Mouse (Mus musculus) embryonic fibroblast, embryonic 13.5 days (primary cell): ENCODE measurements around the gene Mrpl45. TPM values are rescaled to one million over a fixed set of nuclear protein-coding genes. Genes with fewer than 3 reads are reported as not detected.

ENCODE experiments used
- H3K27ac ChIP-seq: 2 replicates; pipeline ENCODE4 v1.5.1; 2012; ENCODE audit warnings: low read length, control low read depth, inconsistent platforms; ENCODE audit not compliant: insufficient read depth
- H3K4me1 ChIP-seq: 2 replicates; pipeline ENCODE4 v1.6.1; 2011; ENCODE audit warnings: low read length; ENCODE audit not compliant: control insufficient read depth, insufficient read depth
- H3K4me3 ChIP-seq: 2 replicates; pipeline ENCODE4 v1.5.1; 2011; ENCODE audit warnings: mild to moderate bottlenecking, control low read depth, low read length; ENCODE audit not compliant: insufficient read depth
- CTCF ChIP-seq: IDR thresholded peaks from 2 replicates; pipeline ENCODE4 v1.5.1; 2011; ENCODE audit warnings: mild to moderate bottlenecking, control low read depth, low read length, moderate library complexity, borderline replicate concordance; ENCODE audit not compliant: insufficient read depth
- POLR2A ChIP-seq: IDR thresholded peaks from 2 replicates; pipeline ENCODE4 v1.6.1; 2011; ENCODE audit warnings: low read depth, mild to moderate bottlenecking, control low read depth, low read length, moderate library complexity
- polyA plus RNA-seq: library from polyadenylated mRNA; stranded (reverse); fragments of >200 nt; gene quantifications from 2 replicates; pipeline ENCODE4 v1.2.4, GENCODE M21; 2011; ENCODE audit warnings: low read depth; ENCODE audit not compliant: missing spikeins, insufficient read length

Gene Mrpl45
- polyA plus RNA-seq, 1 experiment: 32.4 TPM

- no peak overlapping the region for H3K27ac ChIP-seq
- no peaks in the 10 kb centered on the region for H3K4me1 ChIP-seq
- no peak overlapping the region for H3K4me3 ChIP-seq
- TF ChIP-seq POLR2A: no peak
- TF ChIP-seq CTCF: no peak
Observed at GRCm38 (mm10) chr11:97331231-97332190, 16.0 kb downstream of the Mrpl45 start.

DNA sequence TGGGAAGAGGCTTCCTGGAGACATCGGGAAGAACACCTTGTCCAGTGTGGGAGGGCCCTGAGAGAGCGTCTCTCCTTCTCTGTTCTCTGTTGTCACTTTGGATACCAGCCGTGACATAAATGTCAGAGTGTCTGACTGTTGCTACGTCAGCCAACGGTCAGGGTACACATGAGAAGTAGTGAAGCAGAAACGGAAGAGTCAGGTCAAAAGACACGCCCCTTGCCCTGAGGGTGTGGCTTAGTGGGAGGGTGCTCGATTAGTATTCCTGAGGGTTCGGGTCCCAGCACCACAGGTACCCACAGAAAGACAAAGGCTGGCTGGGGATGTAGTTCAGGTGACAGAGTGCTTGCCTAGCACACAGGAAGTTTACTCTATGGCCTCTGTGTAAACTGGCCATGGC is 17.5 kb downstream of the Mrpl45 start:
- TF ChIP-seq POLR2A (no peak), CTCF (no peak)
- Histone ChIP-seq H3K4me1 (no peaks in the 10 kb centered on the region), H3K27ac (no peak overlapping the region), H3K4me3 (no peak overlapping the region)

GRCm38 (mm10) chr11:97333896-97334295 is 18.4 kb downstream of the Mrpl45 start:
- TF ChIP-seq CTCF (no peak), POLR2A (no peak)
- no peak overlapping the region for H3K27ac ChIP-seq

GRCm38 (mm10) chr11:97334400-97334799 is 18.9 kb downstream of the Mrpl45 start:
- no peak overlapping the region for H3K4me3 ChIP-seq
- H3K27ac ChIP-seq: no peak overlapping the region
- H3K4me1 ChIP-seq: no peaks in the 10 kb centered on the region
- TF ChIP-seq POLR2A: no peak
- TF ChIP-seq CTCF: no peak

More at GRCm38 (mm10) chr11:97333896-97334295, 18.4 kb downstream of the Mrpl45 start:
- Histone ChIP-seq H3K4me3 (no peak overlapping the region), H3K4me1 (no peaks in the 10 kb centered on the region)

- H3K4me1 ChIP-seq: no peaks in the 10 kb centered on the region
- no peak overlapping the region for H3K4me3 ChIP-seq
- H3K27ac ChIP-seq: no peak overlapping the region
- TF ChIP-seq POLR2A (no peak), CTCF (no peak)
Observed at GRCm38 (mm10) chr11:97336238-97336637, 20.7 kb downstream of the Mrpl45 start.

- H3K4me1 ChIP-seq: no peaks in the 10 kb centered on the region
- no peak overlapping the region for H3K4me3 ChIP-seq
- TF ChIP-seq POLR2A (no peak), CTCF (no peak)
- H3K27ac ChIP-seq: no peak overlapping the region
Observed at GRCm38 (mm10) chr11:97336751-97337345, 21.3 kb downstream of the Mrpl45 start.

GRCm38 (mm10) chr11:97337363-97337762 is 21.8 kb downstream of the Mrpl45 start:
- Histone ChIP-seq H3K27ac (no peak overlapping the region), H3K4me1 (no peaks in the 10 kb centered on the region), H3K4me3 (no peak overlapping the region)
- TF ChIP-seq POLR2A (no peak), CTCF (no peak)

DNA sequence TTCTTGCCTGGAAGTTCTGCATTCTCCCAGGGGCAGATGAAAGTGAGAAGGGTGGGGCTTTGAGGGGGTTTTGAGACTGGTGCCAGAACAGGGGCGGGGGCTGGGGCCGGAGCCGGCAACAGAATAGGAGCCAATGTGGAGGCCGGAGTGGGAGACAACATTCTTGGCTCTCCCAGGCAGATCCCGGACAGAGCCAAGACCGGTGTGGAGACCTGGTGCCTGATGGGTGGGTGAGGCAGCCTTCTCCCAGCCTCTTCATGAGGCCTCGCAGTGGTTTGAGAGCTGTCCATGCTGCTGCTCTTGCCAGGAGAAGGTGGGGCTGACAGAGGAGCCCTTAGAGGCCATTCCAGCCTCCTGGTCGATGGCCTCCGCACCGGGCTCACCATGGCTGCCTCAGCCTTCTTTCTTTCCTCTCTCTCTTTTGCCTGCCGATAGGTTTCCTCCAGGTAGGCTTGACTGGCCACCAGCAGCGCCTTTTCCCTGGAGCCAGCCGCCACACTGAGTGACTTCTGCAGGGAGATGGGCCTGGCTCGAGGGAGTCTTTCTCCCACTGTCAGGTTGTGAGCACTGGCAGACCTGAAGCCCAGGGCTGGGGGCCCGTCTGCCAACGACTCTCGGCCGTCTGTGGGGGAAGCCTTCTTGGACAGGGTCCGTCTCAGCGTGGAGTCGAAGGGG is 22.9 kb downstream of the Mrpl45 start:
- no peak overlapping the region for H3K27ac ChIP-seq
- no peak for TF ChIP-seq CTCF
- TF ChIP-seq POLR2A: no peak
- no peak overlapping the region for H3K4me3 ChIP-seq
- H3K4me1 ChIP-seq: no peaks in the 10 kb centered on the region

DNA sequence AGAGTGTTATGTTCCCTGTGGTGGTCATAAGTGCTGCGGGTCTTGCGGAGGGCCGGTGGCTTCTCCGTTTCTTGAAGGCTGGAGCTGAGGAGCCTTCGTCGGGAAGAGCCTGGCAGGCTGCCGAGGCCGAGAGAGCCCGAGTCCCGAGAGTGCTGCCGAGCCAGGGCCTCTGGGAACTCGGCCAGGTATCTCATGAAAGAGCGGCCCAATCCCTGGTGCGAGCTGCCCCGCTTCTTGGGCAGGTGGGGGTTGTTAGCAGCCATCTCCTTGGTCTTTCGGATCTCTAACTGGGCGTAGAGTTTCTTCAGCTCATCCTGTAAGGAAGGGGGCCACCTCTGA is 23.4 kb downstream of the Mrpl45 start:
- no peak overlapping the region for H3K27ac ChIP-seq
- no peaks in the 10 kb centered on the region for H3K4me1 ChIP-seq
- TF ChIP-seq POLR2A (no peak), CTCF (no peak)
- no peak overlapping the region for H3K4me3 ChIP-seq
